Mouse (Mus musculus) monocyte, adult 5-6 weeks (primary cell): ENCODE measurements around the gene Tenm3. TPM values are rescaled to one million over a fixed set of nuclear protein-coding genes. Genes with fewer than 3 reads are reported as not detected.

Experiments
- ATAC-seq: fragments of 153-309, 156-312 bp; replicated peaks from 2 replicates; pipeline ENCODE4 v1.8.0; 2017; ENCODE audit warnings: mild to moderate bottlenecking; ENCODE audit not compliant: low TSS enrichment, insufficient number of reproducible peaks, severe bottlenecking, poor library complexity, low FRiP score
- total RNA-seq: library from RNA; stranded (forward); fragments of 200-1000, 200-491, 200-594 nt; gene quantifications from 3 replicates; pipeline ENCODE4 v1.2.3, GENCODE M21; 2017

Tenm3 gene
- total RNA-seq, result not detected in 3 replicates

DNA sequence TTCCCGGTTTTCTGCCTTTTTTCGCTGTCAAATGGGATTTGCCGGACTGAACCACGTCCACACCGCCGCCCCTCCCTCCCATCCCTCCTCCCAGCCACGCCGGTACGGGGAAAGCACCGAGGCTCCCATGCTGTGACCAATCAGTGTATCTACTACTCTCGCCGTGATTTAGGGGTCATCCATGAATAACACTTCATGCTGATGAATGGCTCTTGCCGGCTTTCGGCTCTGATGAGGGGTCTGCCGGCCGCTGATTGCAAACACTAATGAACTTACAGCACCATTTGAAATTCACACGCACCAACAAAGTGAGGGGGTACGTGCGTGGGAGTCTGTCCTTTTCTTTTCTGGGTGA lies at the start of gene Tenm3:
TSS of gene Tenm3 (minus strand) at position 21 of the 355 bp plus-strand sequence.
- ATAC-seq, result no peak

DNA sequence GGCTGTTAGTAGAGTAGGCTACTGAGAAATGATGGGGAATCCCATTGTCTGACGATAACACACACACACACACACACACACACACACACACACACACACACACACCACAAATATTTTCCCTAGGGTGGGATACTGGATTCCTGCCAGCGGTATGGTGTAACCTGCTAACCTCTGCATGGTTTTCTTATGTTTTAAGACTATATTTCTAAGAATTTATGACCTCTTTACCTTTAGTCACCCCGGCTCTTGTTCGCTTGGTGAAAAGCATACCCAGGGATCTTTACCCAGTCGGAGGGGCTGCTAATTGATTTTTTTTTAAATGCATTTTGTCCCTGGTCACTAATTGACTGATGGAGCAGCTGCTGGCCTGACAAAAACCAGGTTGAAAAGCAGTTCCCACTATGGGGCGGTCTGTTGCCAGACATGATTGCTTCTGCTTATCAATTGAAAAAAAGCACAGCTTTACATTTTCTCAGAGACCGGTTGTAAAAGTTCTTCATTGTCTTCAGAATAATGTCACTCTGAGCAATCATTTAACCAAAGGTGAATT lies 46.5 kb upstream of the Tenm3 start:
- ATAC-seq, result no peak

DNA sequence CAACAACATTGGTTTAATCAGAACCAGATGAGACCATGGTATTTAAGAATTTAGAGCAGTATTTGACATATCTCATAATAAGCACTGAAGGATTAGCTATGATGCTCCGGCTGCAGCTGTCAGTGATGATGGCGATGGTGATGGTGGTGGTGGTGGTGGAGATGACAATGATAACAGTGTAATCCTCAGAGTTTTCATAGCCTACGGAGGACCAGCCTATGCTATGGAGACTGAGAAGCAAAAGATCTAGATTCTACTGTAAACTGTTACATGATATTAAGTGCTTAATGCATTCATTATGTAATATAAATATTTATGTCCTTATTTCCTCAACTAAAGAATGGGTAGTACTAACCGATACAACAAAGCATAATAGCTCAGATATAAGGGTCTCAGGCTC lies 40.5 kb upstream of the Tenm3 start:
- ATAC-seq, result no peak

DNA sequence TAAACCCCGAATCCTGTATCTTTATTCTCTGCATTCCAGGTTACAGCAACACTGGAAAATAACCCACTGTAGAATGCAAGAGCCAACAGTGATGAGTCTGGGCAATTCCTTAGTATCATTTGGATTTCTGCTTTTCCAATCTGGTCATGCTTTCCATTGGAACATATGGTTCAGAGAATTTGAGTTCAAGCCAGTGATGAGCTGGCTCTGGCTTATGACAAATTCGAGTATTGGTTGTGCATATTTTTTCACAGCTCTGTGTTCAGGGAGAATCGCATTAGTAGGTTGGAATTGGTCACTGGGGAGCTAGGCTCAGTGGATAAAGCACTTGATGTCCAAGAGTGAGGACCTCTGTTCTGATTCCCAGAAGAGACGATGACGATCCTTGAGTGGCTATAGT lies 36.8 kb upstream of the Tenm3 start:
- ATAC-seq, result no peak

DNA sequence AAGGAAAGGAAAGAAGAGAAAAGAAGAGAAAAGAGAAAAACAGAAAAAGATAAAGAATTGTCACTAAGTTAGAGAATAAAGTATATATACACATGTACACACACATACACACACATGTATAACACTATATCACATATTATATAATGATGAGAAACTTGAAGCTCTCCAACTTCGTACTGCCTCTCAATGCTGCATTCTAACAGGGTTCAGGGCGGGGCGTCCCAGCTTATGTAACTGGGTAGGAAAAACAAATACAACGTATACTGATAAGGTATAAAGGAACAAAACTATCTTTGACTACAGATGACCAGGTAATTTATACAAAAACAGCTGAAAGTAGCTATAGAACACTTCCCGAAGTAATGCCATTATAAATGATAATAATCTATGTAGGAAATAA lies 22.2 kb upstream of the Tenm3 start:
- no peak for ATAC-seq

DNA sequence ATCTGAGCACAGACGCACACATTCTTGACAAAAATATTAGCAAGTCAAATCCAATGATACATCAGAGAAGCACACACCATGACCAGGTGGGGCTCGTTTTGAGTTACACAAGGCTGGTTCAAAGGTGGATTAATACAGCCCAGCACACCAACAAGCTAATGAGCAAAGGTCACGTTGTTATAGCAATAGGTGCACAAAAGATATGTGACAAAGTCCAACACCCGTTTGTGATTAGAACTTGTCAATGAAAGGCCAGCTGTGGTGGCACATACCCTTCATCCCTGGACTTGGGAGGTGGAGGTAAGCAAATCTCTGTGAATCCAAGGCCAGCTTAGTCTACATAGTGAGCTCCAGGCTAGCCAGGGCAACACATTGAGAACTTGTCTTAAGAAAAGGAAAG lies 21.7 kb upstream of the Tenm3 start:
- no peak for ATAC-seq

DNA sequence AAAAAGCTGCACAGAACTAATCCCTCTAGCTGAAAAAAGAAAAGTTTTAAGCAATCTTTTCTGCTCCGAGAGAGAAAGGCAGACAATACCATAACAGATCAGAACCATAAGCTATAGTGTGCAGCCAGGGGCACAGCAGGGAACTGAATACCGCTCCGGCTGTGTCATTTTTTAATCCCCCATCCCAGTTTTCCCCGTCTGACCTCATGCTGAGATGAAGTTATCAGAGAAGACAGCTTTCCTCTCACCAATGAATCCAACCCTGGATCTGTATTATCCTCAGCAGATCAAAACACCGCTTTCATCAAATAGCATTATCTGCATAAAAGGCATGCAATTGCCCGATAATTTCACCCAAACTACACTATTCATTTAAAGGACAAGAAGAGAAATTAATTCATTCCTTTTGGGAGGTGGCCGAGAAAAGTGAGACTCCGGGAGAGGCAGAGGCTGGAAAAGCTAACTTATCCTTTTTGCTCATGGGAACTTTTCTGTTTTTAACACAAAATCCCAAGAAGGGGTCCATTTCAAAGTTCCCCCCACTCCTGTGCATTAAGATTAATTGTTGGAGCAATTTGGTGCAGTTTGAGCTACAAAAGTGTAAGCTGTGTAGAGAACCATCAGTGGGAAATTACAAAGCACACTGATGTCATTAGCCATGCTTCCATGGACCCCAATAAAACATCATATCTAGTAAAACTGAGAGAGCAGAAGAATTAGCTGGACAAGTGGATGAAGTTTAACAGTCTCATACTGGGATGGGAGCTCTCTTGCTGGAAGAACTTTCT lies 6.7 kb upstream of the Tenm3 start:
- ATAC-seq, result no peak

DNA sequence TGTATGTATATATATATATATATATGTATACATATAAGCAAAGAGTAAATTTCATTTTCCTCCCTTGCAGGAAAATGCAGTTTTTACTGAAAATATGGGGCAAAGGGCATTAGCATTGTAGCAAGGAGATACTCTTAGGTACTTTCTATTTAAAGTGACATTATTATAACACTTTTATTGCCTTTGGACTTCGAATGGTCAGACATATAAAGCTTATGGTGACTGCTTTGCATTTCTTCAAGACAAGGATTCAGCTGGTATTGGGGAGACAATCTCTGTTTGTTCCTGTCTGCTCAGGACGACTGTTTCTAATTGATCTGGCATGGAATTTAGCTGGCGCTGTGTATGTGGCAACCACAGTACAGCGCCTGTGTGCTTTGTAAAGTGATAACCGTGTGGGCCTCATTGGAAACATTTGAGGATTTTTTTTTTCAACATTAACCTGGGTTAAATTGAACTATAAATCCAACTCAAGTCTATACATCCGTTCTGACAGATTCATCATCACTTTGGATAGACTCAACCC lies 5.4 kb upstream of the Tenm3 start:
- no peak for ATAC-seq

DNA sequence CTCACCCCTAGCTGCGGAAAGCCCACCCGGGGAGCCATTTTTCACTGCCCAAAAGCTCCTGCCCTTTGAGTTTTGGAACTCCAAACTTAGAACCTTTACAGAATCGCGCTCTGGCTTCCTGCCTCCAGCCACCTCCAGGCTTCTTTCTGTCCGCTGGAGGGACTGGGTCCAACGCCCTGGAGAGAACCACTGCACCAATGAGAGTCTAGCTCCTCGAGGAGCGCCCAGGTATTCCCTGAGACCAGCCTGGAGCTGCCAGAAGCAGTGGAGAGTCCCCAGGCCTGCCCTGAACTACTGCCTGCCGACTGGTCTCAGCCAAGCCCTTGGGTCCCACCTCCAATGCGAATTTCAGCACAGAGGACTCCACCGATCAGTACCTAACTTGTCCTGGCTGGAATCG lies 1.2 kb upstream of the Tenm3 start:
- ATAC-seq, result no peak

DNA sequence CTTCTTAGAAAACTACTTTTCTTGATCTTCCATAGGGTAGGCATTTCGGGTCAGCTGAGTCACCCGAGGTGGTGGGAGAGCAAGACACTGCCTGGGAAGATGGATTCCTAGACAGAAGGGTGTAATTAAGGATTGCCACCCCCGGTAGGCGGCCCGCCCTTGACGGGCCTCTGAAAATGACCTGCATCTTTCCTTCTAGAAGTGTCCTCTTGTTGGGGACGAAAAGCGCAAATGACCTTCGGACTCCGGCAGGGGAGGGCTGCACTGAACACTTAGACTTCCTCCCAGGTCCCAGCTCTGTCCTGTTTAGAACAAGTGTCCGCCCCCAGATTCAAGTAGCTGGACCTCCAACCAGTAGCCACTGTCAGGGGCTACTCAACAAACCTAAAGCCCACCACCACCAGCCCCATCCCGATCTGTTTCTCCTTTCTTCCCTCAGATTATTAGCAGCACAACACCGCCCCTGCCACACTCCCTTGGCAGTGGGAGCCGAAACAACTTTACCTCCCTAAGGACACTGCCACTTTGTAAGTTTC lies 687 bp upstream of the Tenm3 start:
- ATAC-seq, result no peak

DNA sequence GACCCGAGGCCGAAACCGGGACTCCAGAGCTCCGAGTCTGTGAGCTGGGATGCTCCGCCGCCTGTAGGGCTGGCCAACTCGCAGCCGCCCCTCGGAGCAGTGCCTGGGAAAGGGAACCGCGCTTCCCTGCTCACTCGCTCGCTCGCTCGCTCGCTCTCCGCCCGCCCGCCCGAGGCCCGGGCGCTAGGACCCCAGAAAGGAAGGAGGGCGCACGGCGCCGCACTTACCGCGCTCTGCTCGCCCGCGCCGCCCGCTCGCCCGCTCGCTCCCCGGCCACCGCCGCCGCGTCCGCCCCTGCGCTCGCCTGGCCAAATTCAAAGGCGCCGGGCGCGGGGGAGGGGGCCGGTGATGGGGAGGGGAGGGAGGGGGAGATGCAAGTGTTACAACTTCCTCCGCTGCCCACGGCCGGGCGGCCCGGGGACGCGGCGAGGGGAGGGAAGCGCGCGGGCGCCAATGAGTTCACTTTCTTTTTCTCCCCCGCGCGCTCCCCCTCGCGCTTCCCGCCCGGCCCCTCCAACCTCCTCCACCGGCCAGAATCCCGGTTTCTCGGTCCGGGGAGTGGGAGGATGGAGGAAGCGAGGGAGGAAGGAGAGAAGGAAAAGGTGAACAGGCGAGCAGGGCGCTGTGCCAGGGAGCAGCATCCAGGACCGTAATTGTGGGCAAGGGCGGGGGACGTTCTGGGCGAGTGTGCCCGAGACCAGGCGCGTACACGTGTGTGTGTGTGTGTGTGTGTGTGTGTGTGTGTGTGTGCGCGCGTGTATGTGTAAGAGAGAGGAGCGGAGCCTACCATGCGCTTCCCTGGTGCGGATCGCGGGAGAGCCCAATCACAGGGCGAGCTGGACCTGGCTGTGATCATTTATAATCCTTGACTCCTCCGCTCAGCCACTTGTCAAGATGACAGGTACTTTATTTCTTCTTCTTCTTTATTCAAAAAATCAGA lies 490 bp downstream of the Tenm3 start:
- ATAC-seq, result no peak

DNA sequence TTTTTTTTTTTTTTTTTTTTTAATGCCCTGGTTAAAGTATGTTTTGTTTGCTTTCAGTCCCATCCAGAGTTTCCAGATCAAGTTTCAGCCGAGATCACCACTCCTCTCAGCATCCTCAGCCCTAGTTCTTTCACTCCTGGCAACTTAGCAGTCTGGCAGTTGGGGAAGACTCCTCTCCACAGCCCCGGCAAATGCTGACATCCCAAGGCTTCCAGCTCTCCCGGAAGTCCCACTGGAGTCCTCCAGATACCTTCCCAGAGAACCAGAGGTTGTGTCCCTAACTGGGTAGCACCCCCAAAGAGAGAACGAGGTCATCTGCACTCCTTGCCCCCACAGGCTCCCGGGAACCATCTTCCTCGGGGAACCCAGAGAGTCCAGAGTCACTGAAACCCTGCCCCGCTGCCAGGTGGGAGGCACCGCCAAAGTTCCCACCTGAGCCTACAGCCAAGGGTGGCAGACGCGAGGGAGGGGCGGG lies 1.2 kb downstream of the Tenm3 start:
- ATAC-seq, result no peak

DNA sequence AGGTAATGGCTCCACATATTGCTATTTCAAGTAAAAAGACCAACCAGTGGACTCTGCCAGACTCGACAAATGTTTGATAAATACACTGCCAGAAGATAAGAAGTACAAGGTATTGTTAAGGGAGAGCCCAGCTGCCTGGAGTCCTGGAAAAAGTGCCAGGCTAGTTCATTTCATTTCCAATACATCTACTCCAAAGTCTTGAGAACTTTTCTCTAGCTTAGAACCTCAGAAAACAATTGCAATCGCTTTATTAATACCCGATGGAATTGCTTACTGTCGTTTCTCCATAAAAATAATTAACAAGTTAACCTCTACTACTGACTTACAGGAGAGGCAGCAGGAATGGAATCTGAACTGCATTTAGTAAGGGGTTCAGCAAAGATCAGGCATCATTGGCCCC lies 1.7 kb downstream of the Tenm3 start:
- ATAC-seq, result no peak

DNA sequence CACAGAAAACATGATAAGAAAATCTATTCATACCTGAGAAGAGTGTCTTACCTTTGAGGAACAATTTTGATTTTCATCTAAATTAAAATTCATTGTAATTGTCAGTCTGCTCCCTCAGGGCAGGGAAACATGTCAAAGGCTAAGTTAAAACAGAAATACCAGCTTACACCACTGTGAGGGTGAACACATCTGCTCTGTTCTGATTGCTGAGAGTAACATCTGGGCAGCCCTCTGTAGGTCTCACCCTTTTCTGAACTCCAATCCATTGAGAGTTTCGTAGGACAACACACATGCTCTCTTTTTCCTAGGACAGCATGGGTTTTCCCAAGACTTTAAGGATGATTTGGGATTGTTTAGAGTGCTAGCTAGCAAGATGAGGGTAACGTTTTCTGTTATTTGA lies 8.0 kb downstream of the Tenm3 start:
- ATAC-seq, result no peak

DNA sequence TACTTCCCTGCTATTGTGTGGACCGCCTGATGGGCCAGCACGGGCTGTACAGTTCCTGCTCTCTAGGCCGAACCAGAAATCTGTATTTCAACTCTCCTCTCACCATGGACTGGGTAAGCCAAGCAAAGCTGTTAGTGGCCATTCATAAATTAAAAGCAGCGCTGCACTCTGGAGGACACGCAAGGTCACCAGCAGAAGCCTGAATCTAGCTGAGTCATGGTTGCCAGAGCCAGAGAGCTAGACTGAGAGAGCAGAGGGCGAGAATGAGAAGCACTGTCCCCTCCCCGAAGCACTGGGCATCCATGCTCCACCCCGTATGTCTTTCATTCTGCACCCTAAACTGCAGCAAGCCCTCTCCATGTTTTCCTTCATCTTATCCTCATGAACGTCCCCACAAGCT lies 16.3 kb downstream of the Tenm3 start:
- no peak for ATAC-seq

DNA sequence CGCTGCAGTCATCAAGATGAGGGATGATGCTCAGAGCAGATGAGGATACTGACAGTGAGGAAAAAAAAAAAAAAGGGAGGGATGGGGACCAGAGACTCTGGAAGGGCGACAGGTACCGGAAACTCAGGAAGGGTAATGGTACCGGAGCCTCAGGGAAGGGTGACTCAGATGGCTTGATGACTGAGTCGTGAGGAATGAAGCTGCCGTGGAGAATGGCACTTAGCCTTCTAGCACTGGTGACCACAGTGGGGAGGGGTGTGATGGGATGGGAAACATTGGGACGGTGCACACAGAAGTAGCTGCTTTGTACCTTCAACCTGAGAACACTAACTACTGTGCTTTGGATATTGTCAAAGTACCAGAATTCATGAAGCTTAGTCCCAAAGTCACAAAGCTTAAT lies 18.1 kb downstream of the Tenm3 start:
- ATAC-seq, result no peak

DNA sequence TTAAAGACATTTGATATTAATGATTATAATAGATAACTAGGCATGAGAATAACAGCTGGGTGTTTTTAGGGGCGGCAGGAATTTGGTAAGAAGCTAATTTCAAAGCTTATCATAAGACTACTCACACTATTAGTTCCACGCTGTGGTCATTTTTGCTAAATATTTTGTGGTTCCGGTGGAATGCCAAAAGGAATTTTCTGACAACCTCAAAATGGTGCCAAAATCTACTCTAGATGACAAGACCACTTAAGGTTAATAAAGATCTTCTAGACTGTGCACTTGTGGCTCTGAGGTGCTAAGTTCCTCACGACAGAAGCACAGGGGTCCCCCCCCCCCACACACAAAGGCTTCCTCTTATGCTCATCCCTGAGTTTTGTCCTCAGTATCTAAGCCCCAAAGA lies 21.5 kb downstream of the Tenm3 start:
- no peak for ATAC-seq

DNA sequence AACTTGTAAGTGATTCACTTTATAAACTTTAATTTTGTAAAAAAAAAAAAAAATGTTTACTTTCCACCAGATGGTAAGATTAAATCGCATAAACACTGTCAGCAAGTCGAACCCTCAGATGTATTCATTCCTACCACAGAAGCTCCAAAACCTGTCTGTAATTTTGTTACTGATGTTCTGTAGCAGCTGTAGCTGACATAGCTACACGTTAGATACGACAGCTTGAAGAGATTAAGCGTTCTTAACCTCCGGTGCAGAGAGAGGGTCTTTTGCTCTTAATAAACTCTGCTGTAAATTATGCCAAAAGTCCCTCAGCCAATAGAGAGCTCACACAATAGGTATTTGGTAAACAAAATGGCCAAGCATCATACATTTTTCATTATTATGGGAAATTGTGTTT lies 23.8 kb downstream of the Tenm3 start:
- ATAC-seq, result no peak

DNA sequence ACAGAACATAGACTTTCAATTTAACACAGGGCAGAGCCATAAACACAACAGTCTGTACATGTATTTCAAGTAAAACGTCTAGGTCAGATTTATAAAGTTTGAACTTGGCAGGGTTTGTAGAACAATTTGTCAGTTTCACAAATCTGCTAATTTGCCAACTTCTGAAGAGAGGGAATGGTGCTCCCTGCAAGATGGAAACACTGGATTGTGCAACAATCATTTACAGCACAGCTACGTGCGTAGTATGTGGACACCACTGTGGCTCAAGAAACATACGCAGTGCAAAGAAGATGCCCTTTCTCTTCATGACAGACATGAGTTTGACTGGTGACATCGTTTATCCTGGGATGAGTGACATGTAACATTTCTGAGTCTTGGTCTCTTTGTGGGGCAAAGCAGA lies 24.4 kb downstream of the Tenm3 start:
- ATAC-seq, result no peak
